Mouse (Mus musculus) embryonic fibroblast, embryonic 13.5 days (primary cell): ENCODE measurements around the gene Abca8a.

ENCODE experiments used
- CTCF ChIP-seq: IDR thresholded peaks from 2 replicates; pipeline ENCODE4 v1.5.1; 2011; ENCODE audit warnings: mild to moderate bottlenecking, control low read depth, low read length, moderate library complexity, borderline replicate concordance; ENCODE audit not compliant: insufficient read depth
- POLR2A ChIP-seq: IDR thresholded peaks from 2 replicates; pipeline ENCODE4 v1.6.1; 2011; ENCODE audit warnings: low read depth, mild to moderate bottlenecking, control low read depth, low read length, moderate library complexity

- TF ChIP-seq CTCF (no peak), POLR2A (no peak)
Measured at GRCm38 (mm10) chr11:110098901-110099300, 3.1 kb upstream of the Abca8a start.
